ENCODE assay signal across 8 mouse cellular contexts in the genomic region with DNA sequence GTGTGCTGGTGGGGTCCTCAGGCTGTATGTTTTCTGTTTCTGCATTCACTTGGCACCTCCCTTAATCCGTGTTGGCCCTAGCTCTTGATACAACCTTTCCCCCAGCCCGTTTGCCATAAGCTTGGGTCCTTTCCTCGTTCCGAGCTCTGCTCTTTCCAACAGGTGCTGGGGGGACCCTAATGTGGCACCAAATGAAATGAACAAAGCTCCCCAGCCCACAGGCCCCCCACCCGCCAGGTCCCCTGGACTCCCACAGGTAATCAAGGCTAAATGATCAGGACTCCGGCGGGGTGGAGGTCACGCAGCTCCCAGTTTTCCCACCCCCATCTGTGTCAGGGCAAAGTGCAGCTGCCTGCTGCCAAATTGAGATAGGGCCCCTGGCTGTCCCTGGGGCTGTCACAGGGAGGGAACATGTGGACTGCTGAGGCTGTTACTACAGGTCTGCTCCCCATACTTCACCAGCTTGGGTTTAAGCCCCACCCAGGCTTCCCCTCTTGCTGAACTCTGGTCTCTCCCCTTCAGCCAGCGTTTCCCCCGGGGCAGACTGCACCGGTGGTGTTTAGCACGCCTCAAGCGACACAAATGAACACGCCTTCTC. TPM values are rescaled to one million over a fixed set of nuclear protein-coding genes. Genes with fewer than 3 reads are reported as not detected.
A peak's percentile ranks its signal among the peaks of the same experiment; 100 is the strongest.
DNase-seq lines count a peak whose midpoint lies in the region; ATAC-seq lines count a peak whose summit lies in the region.

No protein-coding gene starts in this region.

- DNase-seq in 416B (ENCODE audit: low read depth) (peak; percentile 61), MEL-GATA-1-ER (ENCODE audit: extremely low read depth, low read depth) (peak; percentile 56)
- peak; percentile 22 for DNase-seq in hindbrain, embryonic 11.5 days (ENCODE audit: low spot score)
- DNase-seq in left cerebral cortex, adult 11 months (ENCODE audit: low spot score), result no peak
- DNase-seq in Muller cell, postnatal 12 days (ENCODE audit: inconsistent ontology term), result no peak

- no peak for ATAC-seq in embryonic facial prominence, embryonic 12.5 days (ENCODE audit: insufficient number of reproducible peaks, insufficient read depth, low FRiP score, low TSS enrichment)
- ATAC-seq in hindbrain, embryonic 11.5 days (ENCODE audit: low FRiP score), result no peak
- ATAC-seq in limb, embryonic 15.5 days (ENCODE audit: insufficient number of reproducible peaks, low FRiP score, low TSS enrichment, low read depth), result no peak
- ATAC-seq in neural tube, embryonic 15.5 days (ENCODE audit: low FRiP score), result no peak

- peaks cover 14% of the 10 kb centered on the region for H3K4me1 ChIP-seq in embryonic facial prominence, embryonic 12.5 days
- H3K4me1 ChIP-seq in hindbrain, embryonic 11.5 days (replicated peaks; ENCODE audit: control insufficient read depth, insufficient read depth, low read length), result peaks cover 4% of the 10 kb centered on the region
- H3K4me1 ChIP-seq in limb, embryonic 15.5 days, result peaks cover 31% of the 10 kb centered on the region
- H3K4me1 ChIP-seq in neural tube, embryonic 15.5 days, result peaks cover 26% of the 10 kb centered on the region

- H3K36me3 ChIP-seq in embryonic facial prominence, embryonic 12.5 days, result peaks cover 39% of the 10 kb centered on the region
- H3K36me3 ChIP-seq in hindbrain, embryonic 11.5 days (ENCODE audit: control insufficient read depth, insufficient read depth, low read length), result peaks cover 19% of the 10 kb centered on the region; the same call in 1 of the 2 replicates
- H3K36me3 ChIP-seq in limb, embryonic 15.5 days, result peaks cover 42% of the 10 kb centered on the region
- H3K36me3 ChIP-seq in neural tube, embryonic 15.5 days, result peaks cover 41% of the 10 kb centered on the region

- H3K9ac ChIP-seq in embryonic facial prominence, embryonic 12.5 days, result peak overlapping the region; percentile 99
- H3K9ac ChIP-seq in hindbrain, embryonic 11.5 days (ENCODE audit: low read depth, low read length), result peak overlapping the region; percentile 95
- H3K9ac ChIP-seq in limb, embryonic 15.5 days, result peak overlapping the region; percentile 89
- H3K9ac ChIP-seq in neural tube, embryonic 15.5 days (replicated peaks), result peak overlapping the region; percentile 89

- peak overlapping the region; percentile 99 for H3K4me3 ChIP-seq in embryonic facial prominence, embryonic 12.5 days
- peak overlapping the region; percentile 98 for H3K4me3 ChIP-seq in hindbrain, embryonic 11.5 days (ENCODE audit: low read depth, low read length)
- H3K4me3 ChIP-seq in limb, embryonic 15.5 days, result peak overlapping the region; percentile 96
- peak overlapping the region; percentile 94 for H3K4me3 ChIP-seq in neural tube, embryonic 15.5 days (replicated peaks)

- H3K9me3 ChIP-seq in embryonic facial prominence, embryonic 12.5 days, result no peaks in the 10 kb centered on the region
- H3K9me3 ChIP-seq in hindbrain, embryonic 11.5 days (ENCODE audit: control insufficient read depth, low read length), result no peaks in the 10 kb centered on the region
- no peaks in the 10 kb centered on the region for H3K9me3 ChIP-seq in limb, embryonic 15.5 days
- H3K9me3 ChIP-seq in neural tube, embryonic 15.5 days (replicated peaks), result no peaks in the 10 kb centered on the region

- H3K27ac ChIP-seq in embryonic facial prominence, embryonic 12.5 days, result peak overlapping the region; percentile 97
- peak overlapping the region; percentile 83; the same call in 1 of the 2 replicates for H3K27ac ChIP-seq in hindbrain, embryonic 11.5 days (ENCODE audit: low read depth, low read length)
- peak overlapping the region; percentile 93 for H3K27ac ChIP-seq in limb, embryonic 15.5 days
- H3K27ac ChIP-seq in neural tube, embryonic 15.5 days (replicated peaks), result peak overlapping the region; percentile 87

- no peaks in the 10 kb centered on the region for H3K27me3 ChIP-seq in embryonic facial prominence, embryonic 12.5 days
- H3K27me3 ChIP-seq in hindbrain, embryonic 11.5 days (ENCODE audit: control insufficient read depth, insufficient read depth, low read length), result no peaks in the 10 kb centered on the region
- no peaks in the 10 kb centered on the region for H3K27me3 ChIP-seq in limb, embryonic 15.5 days
- no peaks in the 10 kb centered on the region for H3K27me3 ChIP-seq in neural tube, embryonic 15.5 days (replicated peaks)

- WGBS in embryonic facial prominence, embryonic 12.5 days, result 4% methylated on average over 14 of the region's 14 CpGs
- 13% methylated on average over 14 of the region's 14 CpGs for WGBS in hindbrain, embryonic 11.5 days
- 2% methylated on average over 14 of the region's 14 CpGs for WGBS in limb, embryonic 15.5 days
- 12% methylated on average over 14 of the region's 14 CpGs for WGBS in neural tube, embryonic 15.5 days

- H3K4me2 ChIP-seq in embryonic facial prominence, embryonic 12.5 days (replicated peaks), result peak overlapping the region; percentile 99
- H3K4me2 ChIP-seq in hindbrain, embryonic 11.5 days (replicated peaks; ENCODE audit: low read depth, low read length), result peak overlapping the region; percentile 92
- H3K4me2 ChIP-seq in limb, embryonic 15.5 days, result peak overlapping the region; percentile 80
- H3K4me2 ChIP-seq in neural tube, embryonic 15.5 days, result peak overlapping the region; percentile 97

RNA-seq across cellular contexts. Expression of a gene that starts 5.7 kb away (rescaled TPM):
- polyA plus RNA-seq in embryonic facial prominence, embryonic 12.5 days (2016; fragmentation: Nextera tagmentation; extraction: Ambion mirVana), result 213 and 218 TPM in 2 replicates
- 140 and 173 TPM in 2 replicates for polyA plus RNA-seq in hindbrain, embryonic 11.5 days (2014; fragmentation: Nextera tagmentation; extraction: Ambion mirVana)
- polyA plus RNA-seq in limb, embryonic 15.5 days (2015; fragmentation: Nextera tagmentation; extraction: Ambion mirVana), result 161 and 175 TPM in 2 replicates
- polyA plus RNA-seq in neural tube, embryonic 15.5 days (2015; fragmentation: Nextera tagmentation; extraction: Ambion mirVana), result 130 and 142 TPM in 2 replicates

RNA-seq across cellular contexts. Expression of a gene that starts 19.2 kb away (rescaled TPM):
- polyA plus RNA-seq in embryonic facial prominence, embryonic 12.5 days (2016; fragmentation: Nextera tagmentation; extraction: Ambion mirVana), result 7.2 and 7.7 TPM in 2 replicates
- 11.2 and 11.8 TPM in 2 replicates for polyA plus RNA-seq in hindbrain, embryonic 11.5 days (2014; fragmentation: Nextera tagmentation; extraction: Ambion mirVana)
- 12.8 and 13.2 TPM in 2 replicates for polyA plus RNA-seq in limb, embryonic 15.5 days (2015; fragmentation: Nextera tagmentation; extraction: Ambion mirVana)
- polyA plus RNA-seq in neural tube, embryonic 15.5 days (2015; fragmentation: Nextera tagmentation; extraction: Ambion mirVana), result 42.2 and 48.6 TPM in 2 replicates

RNA-seq across cellular contexts. Expression of a gene that starts 22.4 kb away (rescaled TPM):
- 396 and 401 TPM in 2 replicates for polyA plus RNA-seq in embryonic facial prominence, embryonic 12.5 days (2016; fragmentation: Nextera tagmentation; extraction: Ambion mirVana)
- polyA plus RNA-seq in hindbrain, embryonic 11.5 days (2014; fragmentation: Nextera tagmentation; extraction: Ambion mirVana), result 427 and 504 TPM in 2 replicates
- 292 and 314 TPM in 2 replicates for polyA plus RNA-seq in limb, embryonic 15.5 days (2015; fragmentation: Nextera tagmentation; extraction: Ambion mirVana)
- polyA plus RNA-seq in neural tube, embryonic 15.5 days (2015; fragmentation: Nextera tagmentation; extraction: Ambion mirVana), result 340 and 342 TPM in 2 replicates

RNA-seq across cellular contexts. Expression of a gene that starts 43.7 kb away (rescaled TPM):
- polyA plus RNA-seq in embryonic facial prominence, embryonic 12.5 days (2016; fragmentation: Nextera tagmentation; extraction: Ambion mirVana), result 110 and 118 TPM in 2 replicates
- 103 and 105 TPM in 2 replicates for polyA plus RNA-seq in hindbrain, embryonic 11.5 days (2014; fragmentation: Nextera tagmentation; extraction: Ambion mirVana)
- 87.1 and 89.8 TPM in 2 replicates for polyA plus RNA-seq in limb, embryonic 15.5 days (2015; fragmentation: Nextera tagmentation; extraction: Ambion mirVana)
- polyA plus RNA-seq in neural tube, embryonic 15.5 days (2015; fragmentation: Nextera tagmentation; extraction: Ambion mirVana), result 90.9 and 95.4 TPM in 2 replicates

RNA-seq across cellular contexts. Expression of a gene that starts 43.7 kb away (rescaled TPM):
- 28.8 and 31.6 TPM in 2 replicates for polyA plus RNA-seq in embryonic facial prominence, embryonic 12.5 days (2016; fragmentation: Nextera tagmentation; extraction: Ambion mirVana)
- polyA plus RNA-seq in hindbrain, embryonic 11.5 days (2014; fragmentation: Nextera tagmentation; extraction: Ambion mirVana), result 20.7 and 22.0 TPM in 2 replicates
- polyA plus RNA-seq in limb, embryonic 15.5 days (2015; fragmentation: Nextera tagmentation; extraction: Ambion mirVana), result 12.7 and 13.8 TPM in 2 replicates
- 27.4 and 34.6 TPM in 2 replicates for polyA plus RNA-seq in neural tube, embryonic 15.5 days (2015; fragmentation: Nextera tagmentation; extraction: Ambion mirVana)

Comparison
In these comparisons a context has a peak if more than half of its experiments do, and no peak if none do; other contexts are left out.
1. DNase-seq: peak in 416B (single experiment), MEL-GATA-1-ER (single experiment) and hindbrain, embryonic 11.5 days (single experiment); none in left cerebral cortex, adult 11 months (single experiment) and Muller cell, postnatal 12 days (single experiment).
2. Peak in every context shown above with its lines, with median percentiles within 50 percentile points of each other: H3K27ac ChIP-seq, H3K4me2 ChIP-seq, H3K4me3 ChIP-seq and H3K9ac ChIP-seq.